Mouse (Mus musculus): Measurements from ENCODE around the gene Cdk8. TPM values are rescaled to one million over a fixed set of nuclear protein-coding genes. Genes with fewer than 3 reads are reported as not detected.
"Not testable (repeated sequence)": the region's sequence is repeated elsewhere in the genome, so short reads cannot be mapped to it uniquely, and the experiment has no call there.

Gene Cdk8
- 19.8 and 31.7 TPM in 2 replicates for polyA plus RNA-seq (2012; rRNA removed)

GRCm38 (mm10) chr5:146230864-146231654 is at the start of gene Cdk8:
Cdk8 (plus strand) TSS chr5:146231230.
- TF ChIP-seq CTCF (IDR thresholded peaks at IDR 0.05; ENCODE audit: extremely low read depth, insufficient read length, insufficient replicate concordance, low read depth, low read length) (no peak), POLR2A (IDR thresholded peaks at IDR 0.05; ENCODE audit: low read depth, low read length) (peak; percentile 87)
- Histone ChIP-seq H3K36me3 (ENCODE audit: control insufficient read depth, insufficient read depth, low read length) (peaks cover 2% of the 10 kb centered on the region; the same call in 1 of the 2 replicates), H3K27ac (ENCODE audit: insufficient read depth, low read depth, low read length) (peak within 1 kb of the TSS; percentile 96), H3K4me3 (ENCODE audit: low read depth, low read length) (peak within 1 kb of the TSS; percentile 97), H3K4me1 (ENCODE audit: control insufficient read depth, insufficient read depth, insufficient read length, low read length) (no peaks in the 10 kb centered on the region; the same call in 1 of the 2 replicates), H3K27me3 (ENCODE audit: control insufficient read depth, insufficient read depth, low read length) (no peaks in the 10 kb centered on the region)
- under 1% methylated on average over 97 of the region's 102 CpGs for WGBS

GRCm38 (mm10) chr5:146185204-146185603 is 45.8 kb upstream of the Cdk8 start, which contains the start of gene 1700001J03Rik:
1700001J03Rik (minus strand) TSS chr5:146185304.
- WGBS = 73% methylated on average over 4 of the region's 4 CpGs
- not testable (repeated sequence) for H3K27ac ChIP-seq (ENCODE audit: insufficient read depth, low read depth, low read length); H3K36me3 ChIP-seq (ENCODE audit: control insufficient read depth, insufficient read depth, low read length); H3K4me1 ChIP-seq (ENCODE audit: control insufficient read depth, insufficient read depth, insufficient read length, low read length); H3K4me3 ChIP-seq (ENCODE audit: low read depth, low read length); H3K27me3 ChIP-seq (ENCODE audit: control insufficient read depth, insufficient read depth, low read length)

GRCm38 (mm10) chr5:146187441-146187840 is 43.6 kb upstream of the Cdk8 start:
- H3K4me1 ChIP-seq (ENCODE audit: control insufficient read depth, insufficient read depth, insufficient read length, low read length); H3K27ac ChIP-seq (ENCODE audit: insufficient read depth, low read depth, low read length); H3K4me3 ChIP-seq (ENCODE audit: low read depth, low read length); H3K36me3 ChIP-seq (ENCODE audit: control insufficient read depth, insufficient read depth, low read length); H3K27me3 ChIP-seq (ENCODE audit: control insufficient read depth, insufficient read depth, low read length): not testable (repeated sequence)
- peak; percentile 73 for TF ChIP-seq CTCF (IDR thresholded peaks at IDR 0.05; ENCODE audit: extremely low read depth, insufficient read length, insufficient replicate concordance, low read depth, low read length)
- 12% methylated on average over 5 of the region's 5 CpGs for WGBS

- TF ChIP-seq CTCF (IDR thresholded peaks at IDR 0.05; ENCODE audit: extremely low read depth, insufficient read length, insufficient replicate concordance, low read depth, low read length) (no peak), POLR2A (IDR thresholded peaks at IDR 0.05; ENCODE audit: low read depth, low read length) (no peak)
- no peaks in the 10 kb centered on the region for H3K36me3 ChIP-seq (ENCODE audit: control insufficient read depth, insufficient read depth, low read length)
- H3K27me3 ChIP-seq (ENCODE audit: control insufficient read depth, insufficient read depth, low read length) = no peaks in the 10 kb centered on the region
- H3K4me1 ChIP-seq (ENCODE audit: control insufficient read depth, insufficient read depth, insufficient read length, low read length) = no peaks in the 10 kb centered on the region
- H3K4me3 ChIP-seq (ENCODE audit: low read depth, low read length) = no peak overlapping the region
- H3K27ac ChIP-seq (ENCODE audit: insufficient read depth, low read depth, low read length) = no peak overlapping the region
- WGBS = 86% methylated on average over 1 of the region's 1 CpGs
Observed at GRCm38 (mm10) chr5:146188144-146188543, 42.9 kb upstream of the Cdk8 start.

- no peaks in the 10 kb centered on the region for H3K27me3 ChIP-seq (ENCODE audit: control insufficient read depth, insufficient read depth, low read length)
- H3K4me3 ChIP-seq (ENCODE audit: low read depth, low read length) = no peak overlapping the region
- no peaks in the 10 kb centered on the region for H3K36me3 ChIP-seq (ENCODE audit: control insufficient read depth, insufficient read depth, low read length)
- 90% methylated on average over 7 of the region's 7 CpGs for WGBS
- no peak overlapping the region for H3K27ac ChIP-seq (ENCODE audit: insufficient read depth, low read depth, low read length)
- no peak for TF ChIP-seq POLR2A (IDR thresholded peaks at IDR 0.05; ENCODE audit: low read depth, low read length)
- TF ChIP-seq CTCF (IDR thresholded peaks at IDR 0.05; ENCODE audit: extremely low read depth, insufficient read length, insufficient replicate concordance, low read depth, low read length) = no peak
- no peaks in the 10 kb centered on the region for H3K4me1 ChIP-seq (ENCODE audit: control insufficient read depth, insufficient read depth, insufficient read length, low read length)
Observed at GRCm38 (mm10) chr5:146188712-146189111, 42.3 kb upstream of the Cdk8 start.

- no peaks in the 10 kb centered on the region for H3K27me3 ChIP-seq (ENCODE audit: control insufficient read depth, insufficient read depth, low read length)
- no peak overlapping the region for H3K27ac ChIP-seq (ENCODE audit: insufficient read depth, low read depth, low read length)
- no peak overlapping the region for H3K4me3 ChIP-seq (ENCODE audit: low read depth, low read length)
- 31% methylated on average over 4 of the region's 4 CpGs for WGBS
- H3K36me3 ChIP-seq (ENCODE audit: control insufficient read depth, insufficient read depth, low read length) = no peaks in the 10 kb centered on the region
- TF ChIP-seq POLR2A (IDR thresholded peaks at IDR 0.05; ENCODE audit: low read depth, low read length) (no peak), CTCF (IDR thresholded peaks at IDR 0.05; ENCODE audit: extremely low read depth, insufficient read length, insufficient replicate concordance, low read depth, low read length) (no peak)
- no peaks in the 10 kb centered on the region for H3K4me1 ChIP-seq (ENCODE audit: control insufficient read depth, insufficient read depth, insufficient read length, low read length)
Observed at GRCm38 (mm10) chr5:146190093-146190492, 40.9 kb upstream of the Cdk8 start.

GRCm38 (mm10) chr5:146190501-146191269 is 40.3 kb upstream of the Cdk8 start:
- H3K27me3 ChIP-seq (ENCODE audit: control insufficient read depth, insufficient read depth, low read length) = no peaks in the 10 kb centered on the region
- TF ChIP-seq POLR2A (IDR thresholded peaks at IDR 0.05; ENCODE audit: low read depth, low read length) = no peak
- no peak for TF ChIP-seq CTCF (IDR thresholded peaks at IDR 0.05; ENCODE audit: extremely low read depth, insufficient read length, insufficient replicate concordance, low read depth, low read length)
- no peak overlapping the region for H3K4me3 ChIP-seq (ENCODE audit: low read depth, low read length)
- no peaks in the 10 kb centered on the region for H3K36me3 ChIP-seq (ENCODE audit: control insufficient read depth, insufficient read depth, low read length)
- H3K4me1 ChIP-seq (ENCODE audit: control insufficient read depth, insufficient read depth, insufficient read length, low read length) = no peaks in the 10 kb centered on the region
- 68% methylated on average over 3 of the region's 3 CpGs for WGBS
- no peak overlapping the region for H3K27ac ChIP-seq (ENCODE audit: insufficient read depth, low read depth, low read length)
